In genomic region chr9:79759385-79760005, GRCm38 (mm10) we compare ENCODE assay signal across 1 mouse cellular context.
TF ChIP-seq lines count a peak whose summit lies in the region.

Cox7a2 (minus strand) TSS chr9:79759878.

TF ChIP-seq in MEL, 35 proteins besides CTCF, POLR2A, EP300 and RAD21 (continued from another document):
- TF ChIP-seq HCFC1 (IDR thresholded peaks at IDR 0.05; ENCODE audit: low read depth, low read length) = peak; percentile 98
